Mouse (Mus musculus) hindbrain, embryonic 12.5 days (tissue): Measurements from ENCODE around the gene Rab5c. TPM values are rescaled to one million over a fixed set of nuclear protein-coding genes. Genes with fewer than 3 reads are reported as not detected.
A peak's percentile ranks its signal among the peaks of the same experiment; 100 is the strongest.

Source experiments
- ATAC-seq: fragments of 200-750 bp; cut with Nextera tagmentation; 2 replicates; pipeline ENCODE4 v1.8.0; 2017; ENCODE audit warnings: moderate TSS enrichment; ENCODE audit not compliant: low FRiP score
- H3K27ac ChIP-seq: fragments of 300-500 bp; sonication (generic); 2 replicates; pipeline ENCODE4 v1.5.1; 2016; ENCODE audit warnings: mild to moderate bottlenecking
- H3K27me3 ChIP-seq: fragments of 300-500 bp; sonication (generic); 2 replicates; pipeline ENCODE4 v1.6.1; 2016; ENCODE audit warnings: mild to moderate bottlenecking
- H3K36me3 ChIP-seq: fragments of 300-500 bp; sonication (generic); 2 replicates; pipeline ENCODE4 v1.6.1; 2016; ENCODE audit warnings: mild to moderate bottlenecking
- H3K4me1 ChIP-seq: fragments of 300-500 bp; sonication (generic); 2 replicates; pipeline ENCODE4 v1.6.1; 2016
- H3K4me2 ChIP-seq: fragments of 300-500 bp; sonication (generic); replicated peaks from 2 replicates; pipeline ENCODE4 v1.6.1; 2016; ENCODE audit warnings: mild to moderate bottlenecking
- H3K4me3 ChIP-seq: fragments of 300-500 bp; sonication (generic); 2 replicates; pipeline ENCODE4 v1.5.1; 2016; ENCODE audit warnings: mild to moderate bottlenecking
- H3K9ac ChIP-seq: fragments of 300-500 bp; sonication (generic); 2 replicates; pipeline ENCODE4 v1.6.1; 2016; ENCODE audit warnings: mild to moderate bottlenecking, moderate library complexity
- H3K9me3 ChIP-seq: fragments of 300-500 bp; sonication (generic); replicated peaks from 2 replicates; pipeline ENCODE4 v1.6.1; 2016; ENCODE audit warnings: mild to moderate bottlenecking
- whole genome bisulfite sequencing: fragments of 180-500 bp; shearing (Covaris S2); methylation state at CpG from one replicate; pipeline ENCODE4 v1.1.7; 2016; 5-methylcytosine and 5-hydroxymethylcytosine counted together
- polyA plus RNA-seq: library from polyadenylated mRNA; unstranded; fragments of >200 nt; fragmentation: Nextera tagmentation; extraction: Ambion mirVana; gene quantifications from 2 replicates; pipeline ENCODE4 v1.2.1, GENCODE M21; 2016

Rab5c gene
- polyA plus RNA-seq, 1 experiment from 2014 or later = 19.9 TPM

- H3K27me3 ChIP-seq = no peaks in the 10 kb centered on the region
- no peak overlapping the region for H3K9ac ChIP-seq
- ATAC-seq = no peak
- 87% methylated on average over 6 of the region's 6 CpGs for WGBS
- peaks cover 21% of the 10 kb centered on the region for H3K36me3 ChIP-seq
- H3K4me2 ChIP-seq = no peak overlapping the region
- H3K27ac ChIP-seq = no peak overlapping the region
- peaks cover 6% of the 10 kb centered on the region for H3K4me1 ChIP-seq
- no peak overlapping the region for H3K4me3 ChIP-seq
- no peaks in the 10 kb centered on the region for H3K9me3 ChIP-seq
Measured at GRCm38 (mm10) chr11:100728601-100729000, 9.4 kb downstream of the Rab5c start.

GRCm38 (mm10) chr11:100727201-100727600 lies 10.8 kb downstream of the Rab5c start:
- peaks cover 10% of the 10 kb centered on the region for H3K36me3 ChIP-seq
- no peak overlapping the region for H3K9ac ChIP-seq
- H3K27me3 ChIP-seq = no peaks in the 10 kb centered on the region
- no peak overlapping the region for H3K27ac ChIP-seq
- no peak for ATAC-seq
- no peak overlapping the region for H3K4me2 ChIP-seq
- peaks cover 10% of the 10 kb centered on the region for H3K4me1 ChIP-seq
- 93% methylated on average over 3 of the region's 3 CpGs for WGBS
- H3K4me3 ChIP-seq = no peak overlapping the region
- H3K9me3 ChIP-seq = no peaks in the 10 kb centered on the region

GRCm38 (mm10) chr11:100724919-100725512 lies 13.0 kb downstream of the Rab5c start:
- no peak for ATAC-seq
- Histone ChIP-seq H3K4me1 (peaks cover 17% of the 10 kb centered on the region), H3K4me3 (no peak overlapping the region), H3K9me3 (no peaks in the 10 kb centered on the region), H3K4me2 (no peak overlapping the region), H3K36me3 (peaks cover 10% of the 10 kb centered on the region), H3K9ac (no peak overlapping the region), H3K27me3 (no peaks in the 10 kb centered on the region), H3K27ac (no peak overlapping the region)
- 51% methylated on average over 5 of the region's 5 CpGs for WGBS

GRCm38 (mm10) chr11:100722493-100723028 lies 15.5 kb downstream of the Rab5c start:
- ATAC-seq = no peak
- no peak overlapping the region for H3K27ac ChIP-seq
- WGBS = 70% methylated on average over 2 of the region's 2 CpGs

GRCm38 (mm10) chr11:100721776-100722492 lies 16.1 kb downstream of the Rab5c start:
- Histone ChIP-seq H3K4me2 (no peak overlapping the region), H3K9me3 (no peaks in the 10 kb centered on the region), H3K27ac (no peak overlapping the region; the same call in 1 of the 2 replicates), H3K4me1 (peaks cover 17% of the 10 kb centered on the region), H3K27me3 (no peaks in the 10 kb centered on the region), H3K36me3 (peaks cover 28% of the 10 kb centered on the region), H3K4me3 (no peak overlapping the region), H3K9ac (no peak overlapping the region)
- WGBS = 75% methylated on average over 8 of the region's 8 CpGs
- no peak for ATAC-seq

More at GRCm38 (mm10) chr11:100722493-100723028, 15.5 kb downstream of the Rab5c start:
- H3K36me3 ChIP-seq = peaks cover 22% of the 10 kb centered on the region
- H3K9ac ChIP-seq = no peak overlapping the region
- H3K9me3 ChIP-seq = no peaks in the 10 kb centered on the region
- H3K4me3 ChIP-seq = no peak overlapping the region
- peaks cover 17% of the 10 kb centered on the region for H3K4me1 ChIP-seq
- no peaks in the 10 kb centered on the region for H3K27me3 ChIP-seq
- H3K4me2 ChIP-seq = no peak overlapping the region

- Histone ChIP-seq H3K4me3 (no peak overlapping the region), H3K9ac (no peak overlapping the region), H3K27ac (peak overlapping the region; percentile 46), H3K36me3 (peaks cover 35% of the 10 kb centered on the region), H3K4me1 (peaks cover 17% of the 10 kb centered on the region), H3K27me3 (no peaks in the 10 kb centered on the region), H3K4me2 (no peak overlapping the region), H3K9me3 (no peaks in the 10 kb centered on the region)
- 74% methylated on average over 4 of the region's 4 CpGs for WGBS
- no peak for ATAC-seq
Measured at GRCm38 (mm10) chr11:100721254-100721653, 16.8 kb downstream of the Rab5c start.

GRCm38 (mm10) chr11:100720345-100720744 lies 17.7 kb downstream of the Rab5c start:
- no peaks in the 10 kb centered on the region for H3K27me3 ChIP-seq
- no peak overlapping the region for H3K4me3 ChIP-seq
- no peak overlapping the region for H3K27ac ChIP-seq
- no peak overlapping the region for H3K4me2 ChIP-seq
- H3K4me1 ChIP-seq = peaks cover 16% of the 10 kb centered on the region
- WGBS = 80% methylated on average over 5 of the region's 5 CpGs
- no peak for ATAC-seq
- H3K9me3 ChIP-seq = no peaks in the 10 kb centered on the region
- no peak overlapping the region for H3K9ac ChIP-seq
- H3K36me3 ChIP-seq = peaks cover 44% of the 10 kb centered on the region

- Histone ChIP-seq H3K4me1 (peaks cover 13% of the 10 kb centered on the region), H3K27ac (no peak overlapping the region), H3K9ac (no peak overlapping the region), H3K27me3 (no peaks in the 10 kb centered on the region), H3K36me3 (peaks cover 44% of the 10 kb centered on the region), H3K4me3 (no peak overlapping the region), H3K9me3 (no peaks in the 10 kb centered on the region), H3K4me2 (no peak overlapping the region)
- no peak for ATAC-seq
- WGBS = 83% methylated on average over 11 of the region's 11 CpGs
Measured at GRCm38 (mm10) chr11:100719893-100720292, 18.1 kb downstream of the Rab5c start.

- WGBS = 80% methylated on average over 3 of the region's 3 CpGs
- Histone ChIP-seq H3K27me3 (no peaks in the 10 kb centered on the region), H3K9me3 (no peaks in the 10 kb centered on the region), H3K4me1 (peaks cover 16% of the 10 kb centered on the region), H3K36me3 (peaks cover 44% of the 10 kb centered on the region), H3K4me3 (no peak overlapping the region), H3K27ac (no peak overlapping the region), H3K4me2 (no peak overlapping the region), H3K9ac (no peak overlapping the region)
- ATAC-seq = no peak
Measured at GRCm38 (mm10) chr11:100719312-100719711, 18.7 kb downstream of the Rab5c start.

GRCm38 (mm10) chr11:100718866-100719265 lies 19.1 kb downstream of the Rab5c start:
- Histone ChIP-seq H3K4me1 (peaks cover 20% of the 10 kb centered on the region), H3K27ac (no peak overlapping the region), H3K9ac (no peak overlapping the region), H3K4me3 (no peak overlapping the region), H3K9me3 (no peaks in the 10 kb centered on the region), H3K36me3 (peaks cover 44% of the 10 kb centered on the region), H3K27me3 (peaks cover 4% of the 10 kb centered on the region; the same call in 1 of the 2 replicates), H3K4me2 (no peak overlapping the region)
- 95% methylated on average over 4 of the region's 4 CpGs for WGBS
- no peak for ATAC-seq

- H3K9me3 ChIP-seq = no peaks in the 10 kb centered on the region
- H3K36me3 ChIP-seq = peaks cover 44% of the 10 kb centered on the region
- 96% methylated on average over 7 of the region's 7 CpGs for WGBS
- no peak overlapping the region for H3K9ac ChIP-seq
- ATAC-seq = no peak
- no peak overlapping the region for H3K4me3 ChIP-seq
- H3K27ac ChIP-seq = no peak overlapping the region
- H3K4me1 ChIP-seq = peaks cover 24% of the 10 kb centered on the region
- H3K27me3 ChIP-seq = peaks cover 5% of the 10 kb centered on the region; the same call in 1 of the 2 replicates
- no peak overlapping the region for H3K4me2 ChIP-seq
Measured at GRCm38 (mm10) chr11:100718462-100718861, 19.6 kb downstream of the Rab5c start.

GRCm38 (mm10) chr11:100716649-100717048 lies 21.4 kb downstream of the Rab5c start:
- WGBS = 80% methylated on average over 3 of the region's 3 CpGs
- Histone ChIP-seq H3K4me2 (no peak overlapping the region), H3K4me3 (no peak overlapping the region), H3K27ac (no peak overlapping the region), H3K27me3 (peaks cover 5% of the 10 kb centered on the region; the same call in 1 of the 2 replicates), H3K4me1 (peaks cover 26% of the 10 kb centered on the region), H3K36me3 (peaks cover 44% of the 10 kb centered on the region), H3K9me3 (no peaks in the 10 kb centered on the region), H3K9ac (no peak overlapping the region)
- ATAC-seq = no peak
